Mouse (Mus musculus): ENCODE data around the gene Utp20. TPM values are rescaled to one million over a fixed set of nuclear protein-coding genes. Genes with fewer than 3 reads are reported as not detected.
"Not testable (repeated sequence)": the region's sequence is repeated elsewhere in the genome, so short reads cannot be mapped to it uniquely, and the experiment has no call there.

Gene Utp20
- polyA plus RNA-seq, 1 experiment from 2014 or later: 13.0 TPM

DNA sequence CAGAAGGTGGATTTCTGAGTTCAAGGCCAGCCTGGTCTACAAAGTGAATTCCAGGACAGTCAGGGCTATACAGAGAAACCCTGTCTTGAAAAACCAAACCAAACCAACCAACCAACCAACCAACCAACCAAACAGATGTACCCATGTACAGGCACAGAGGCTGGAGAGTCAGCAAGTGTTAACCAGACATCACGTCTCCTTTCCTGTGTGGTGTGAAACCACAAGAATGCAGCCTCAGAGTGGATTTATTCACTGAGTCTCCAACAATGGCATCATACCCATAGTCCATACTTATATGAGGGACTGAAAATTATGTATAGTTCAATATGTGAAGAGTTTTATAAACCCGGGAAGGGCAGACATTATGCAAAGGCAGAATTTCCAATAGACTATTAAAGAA, 43.5 kb downstream of the Utp20 start:
- ATAC-seq (ENCODE audit: insufficient number of reproducible peaks, low FRiP score, low TSS enrichment, low read depth); H3K9ac ChIP-seq; H3K4me3 ChIP-seq; H3K27ac ChIP-seq; H3K27me3 ChIP-seq; H3K4me1 ChIP-seq; H3K4me2 ChIP-seq; H3K9me3 ChIP-seq: not testable (repeated sequence)
- 69% methylated on average over 2 of the region's 2 CpGs for WGBS
- H3K36me3 ChIP-seq: peaks cover 48% of the 10 kb centered on the region

DNA sequence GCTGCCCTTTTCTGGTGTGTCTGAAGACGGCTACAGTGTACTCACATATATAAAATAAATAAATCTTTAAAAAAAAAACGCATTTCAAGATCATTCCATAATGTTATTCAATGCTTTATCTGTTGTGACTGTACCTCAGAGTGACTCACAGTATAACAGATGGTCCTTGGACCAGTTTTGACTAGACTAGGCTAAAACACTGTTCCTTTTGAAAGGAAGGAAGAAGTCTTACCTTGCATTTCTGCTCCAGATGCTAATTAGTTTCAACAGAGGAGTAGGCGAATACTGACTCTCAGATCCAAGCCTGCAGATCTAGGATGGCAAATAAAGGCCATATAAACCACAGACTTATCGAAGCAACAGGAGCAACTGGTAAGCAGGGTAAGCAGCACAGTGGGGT, 45.9 kb downstream of the Utp20 start:
- H3K9ac ChIP-seq: no peak overlapping the region
- no peak overlapping the region for H3K27ac ChIP-seq
- no peak overlapping the region for H3K4me2 ChIP-seq
- no peaks in the 10 kb centered on the region for H3K9me3 ChIP-seq
- H3K27me3 ChIP-seq: no peaks in the 10 kb centered on the region
- peaks cover 52% of the 10 kb centered on the region for H3K36me3 ChIP-seq
- H3K4me1 ChIP-seq: no peaks in the 10 kb centered on the region
- ATAC-seq (ENCODE audit: insufficient number of reproducible peaks, low FRiP score, low TSS enrichment, low read depth): no peak
- no peak overlapping the region for H3K4me3 ChIP-seq
- WGBS: 88% methylated on average over 4 of the region's 4 CpGs

DNA sequence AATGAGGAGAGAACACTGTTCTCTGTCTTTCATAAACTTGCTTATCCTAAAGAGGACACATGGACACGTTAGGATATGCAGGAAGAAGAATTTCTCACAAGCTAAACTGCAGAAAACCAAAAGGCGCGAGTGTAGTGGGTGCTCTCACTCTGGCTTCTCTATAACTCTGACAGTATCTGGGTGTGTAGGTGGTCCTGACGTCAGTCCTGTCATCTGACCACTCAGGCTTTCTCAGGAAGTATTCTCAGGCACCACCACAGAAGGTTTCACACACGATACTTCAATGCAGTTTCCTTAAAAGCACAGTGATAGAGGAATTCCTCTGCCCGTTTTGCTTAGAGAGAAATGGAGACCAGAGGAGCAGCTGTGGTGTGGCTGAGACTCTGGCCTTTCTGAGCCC, 50.4 kb downstream of the Utp20 start:
- H3K9me3 ChIP-seq: no peaks in the 10 kb centered on the region
- H3K27me3 ChIP-seq: no peaks in the 10 kb centered on the region
- no peak overlapping the region for H3K27ac ChIP-seq
- no peak overlapping the region for H3K4me3 ChIP-seq
- no peaks in the 10 kb centered on the region for H3K4me1 ChIP-seq
- H3K36me3 ChIP-seq: peaks cover 70% of the 10 kb centered on the region
- ATAC-seq (ENCODE audit: insufficient number of reproducible peaks, low FRiP score, low TSS enrichment, low read depth): no peak
- no peak overlapping the region for H3K4me2 ChIP-seq
- 88% methylated on average over 6 of the region's 6 CpGs for whole genome bisulfite sequencing
- H3K9ac ChIP-seq: no peak overlapping the region

DNA sequence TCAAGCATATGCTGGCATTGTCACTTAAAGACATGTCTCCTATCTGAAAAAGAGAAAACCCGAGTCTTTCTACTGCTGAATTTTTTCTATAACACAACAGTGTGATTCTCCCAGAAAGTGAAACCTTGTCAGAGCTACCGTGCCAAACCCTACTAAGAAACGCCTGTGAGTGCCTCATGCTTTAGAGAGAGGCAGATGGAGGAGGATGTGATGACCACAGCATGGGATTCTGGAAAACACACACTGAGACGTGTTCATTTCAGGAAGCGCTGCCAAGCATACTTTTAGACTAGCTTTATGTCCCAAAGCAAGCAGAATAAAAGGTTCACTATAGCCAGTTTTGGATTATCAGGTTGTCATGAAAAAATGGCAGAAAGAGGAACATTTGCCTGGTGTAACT, 53.6 kb downstream of the Utp20 start:
- ATAC-seq (ENCODE audit: insufficient number of reproducible peaks, low FRiP score, low TSS enrichment, low read depth); H3K27me3 ChIP-seq; H3K9me3 ChIP-seq; H3K4me1 ChIP-seq; H3K27ac ChIP-seq; H3K4me2 ChIP-seq; H3K9ac ChIP-seq; H3K4me3 ChIP-seq: not testable (repeated sequence)
- peaks cover 81% of the 10 kb centered on the region for H3K36me3 ChIP-seq
- WGBS: 82% methylated on average over 5 of the region's 5 CpGs

DNA sequence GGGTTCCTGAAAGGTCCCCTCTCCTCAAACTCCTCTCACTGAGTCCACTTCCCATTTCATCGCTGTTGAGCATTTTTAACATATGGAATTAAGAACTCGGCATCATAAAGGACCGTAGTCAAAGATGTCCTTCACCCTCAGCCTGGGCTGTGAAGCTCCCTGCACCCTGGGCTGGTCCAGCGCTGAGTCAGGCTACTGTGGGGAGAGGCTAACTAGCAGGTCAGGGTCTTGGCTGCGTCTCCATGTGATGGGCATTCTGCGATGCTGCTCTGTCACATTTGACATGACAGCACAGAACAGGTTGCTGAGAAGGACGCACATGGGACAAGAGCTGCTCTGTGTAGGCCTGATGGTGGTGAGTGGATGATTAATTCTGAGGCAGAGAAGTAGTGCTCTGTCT, 56.9 kb downstream of the Utp20 start:
- H3K36me3 ChIP-seq: peaks cover 85% of the 10 kb centered on the region
- no peak overlapping the region for H3K4me2 ChIP-seq
- H3K4me1 ChIP-seq: no peaks in the 10 kb centered on the region
- H3K9me3 ChIP-seq: no peaks in the 10 kb centered on the region
- 93% methylated on average over 7 of the region's 7 CpGs for WGBS
- no peaks in the 10 kb centered on the region for H3K27me3 ChIP-seq
- no peak overlapping the region for H3K4me3 ChIP-seq
- H3K9ac ChIP-seq: no peak overlapping the region
- H3K27ac ChIP-seq: no peak overlapping the region
- ATAC-seq (ENCODE audit: insufficient number of reproducible peaks, low FRiP score, low TSS enrichment, low read depth): no peak

DNA sequence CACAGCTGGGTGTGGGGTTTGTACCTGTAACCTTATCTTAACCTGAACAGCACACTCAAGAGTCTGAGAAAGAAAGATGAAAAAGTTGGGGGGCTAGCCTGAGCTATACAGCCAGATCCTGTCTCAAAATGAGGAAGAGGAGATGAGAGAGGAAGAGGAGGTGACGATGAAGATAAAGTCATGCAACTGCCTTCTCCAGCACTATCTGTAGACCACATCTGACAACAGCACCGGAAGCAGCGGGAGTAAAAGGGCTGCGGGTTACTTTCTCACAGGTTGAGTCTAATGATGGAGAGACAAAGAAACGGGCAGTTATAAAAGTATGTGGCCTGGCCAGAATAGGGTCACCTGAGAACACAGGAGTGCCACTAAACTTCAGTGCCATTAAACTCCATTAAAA, 57.6 kb downstream of the Utp20 start:
- no peak overlapping the region for H3K9ac ChIP-seq
- H3K4me1 ChIP-seq: no peaks in the 10 kb centered on the region
- H3K27me3 ChIP-seq: no peaks in the 10 kb centered on the region
- H3K9me3 ChIP-seq: no peaks in the 10 kb centered on the region
- 94% methylated on average over 5 of the region's 5 CpGs for WGBS
- H3K4me2 ChIP-seq: no peak overlapping the region
- no peak overlapping the region for H3K4me3 ChIP-seq
- no peak overlapping the region for H3K27ac ChIP-seq
- ATAC-seq (ENCODE audit: insufficient number of reproducible peaks, low FRiP score, low TSS enrichment, low read depth): no peak
- H3K36me3 ChIP-seq: peaks cover 86% of the 10 kb centered on the region

DNA sequence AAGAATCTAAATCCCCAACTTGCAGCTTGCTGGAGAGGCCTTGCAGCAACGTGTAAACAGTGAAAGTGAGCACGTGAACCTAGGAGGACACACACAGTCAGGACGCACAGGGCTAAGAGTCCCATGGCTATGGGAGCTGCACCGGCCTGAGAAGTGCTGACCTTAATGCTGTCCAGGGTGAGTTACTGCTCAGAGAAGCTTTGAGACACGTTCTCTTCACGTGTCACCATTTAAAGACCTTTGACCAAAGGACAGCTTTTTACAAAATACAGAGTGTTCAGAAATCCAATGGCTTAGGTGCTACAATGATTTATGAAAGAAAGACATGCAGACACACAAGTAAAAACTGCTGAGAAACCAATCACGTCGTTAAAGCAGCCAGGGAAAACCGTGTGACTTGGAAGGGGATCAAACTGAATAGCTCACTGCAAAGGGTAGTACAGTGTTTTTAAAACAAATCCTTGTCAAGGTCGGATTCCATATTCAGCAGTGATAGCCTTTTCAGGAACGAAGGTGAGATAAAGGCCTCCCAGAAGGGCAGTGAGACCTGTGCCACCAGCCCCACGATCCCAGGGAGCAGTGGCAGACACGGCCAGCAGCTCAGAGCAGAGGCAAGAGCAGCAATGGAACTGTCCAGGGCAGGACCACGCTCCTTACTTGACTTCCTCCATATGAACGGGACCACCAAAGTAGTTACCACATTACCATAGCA, 61.0 kb downstream of the Utp20 start:
- Histone ChIP-seq H3K36me3 (peaks cover 89% of the 10 kb centered on the region), H3K9ac (no peak overlapping the region), H3K27ac (no peak overlapping the region), H3K27me3 (no peaks in the 10 kb centered on the region), H3K4me3 (no peak overlapping the region), H3K4me1 (no peaks in the 10 kb centered on the region), H3K9me3 (no peaks in the 10 kb centered on the region), H3K4me2 (no peak overlapping the region)
- ATAC-seq (ENCODE audit: insufficient number of reproducible peaks, low FRiP score, low TSS enrichment, low read depth): no peak
- 84% methylated on average over 15 of the region's 15 CpGs for WGBS

DNA sequence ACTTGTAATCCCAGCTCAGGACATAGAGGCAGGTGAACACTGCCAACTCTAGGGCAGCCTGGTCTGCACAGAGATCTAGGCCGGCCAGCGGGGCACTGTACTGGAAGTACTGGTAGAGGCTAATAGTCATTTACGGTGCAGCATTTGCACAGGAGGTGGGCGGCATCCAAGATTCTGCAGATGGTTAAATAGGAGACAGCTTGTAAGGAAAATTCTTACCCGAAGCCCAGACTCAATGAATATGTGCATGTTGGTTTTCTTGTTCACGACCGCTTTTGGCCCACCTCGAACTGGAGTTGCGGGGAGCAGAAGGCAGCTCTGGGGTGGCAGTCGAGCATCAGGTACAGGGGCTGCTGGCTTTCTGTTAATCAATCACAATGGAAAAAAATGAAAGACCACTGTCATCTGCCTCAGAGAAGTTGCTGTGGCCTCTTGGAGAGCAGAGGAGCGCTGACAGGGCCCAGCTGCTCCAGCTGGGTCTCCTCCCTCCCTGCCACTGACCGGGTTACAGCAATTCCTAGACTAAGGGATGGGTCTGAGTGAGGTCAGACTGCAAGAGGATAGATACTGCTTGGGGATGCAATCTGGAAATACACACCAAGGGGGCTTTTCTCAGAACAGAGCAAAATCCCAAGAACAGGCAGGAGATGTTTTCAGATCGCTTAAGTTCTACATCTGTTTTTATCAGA, 64.9 kb downstream of the Utp20 start:
- ATAC-seq (ENCODE audit: insufficient number of reproducible peaks, low FRiP score, low TSS enrichment, low read depth): no peak
- Histone ChIP-seq H3K4me3 (no peak overlapping the region), H3K36me3 (peaks cover 92% of the 10 kb centered on the region), H3K4me1 (no peaks in the 10 kb centered on the region), H3K9me3 (no peaks in the 10 kb centered on the region), H3K27ac (no peak overlapping the region), H3K27me3 (no peaks in the 10 kb centered on the region), H3K4me2 (no peak overlapping the region), H3K9ac (no peak overlapping the region)
- WGBS: 92% methylated on average over 13 of the region's 13 CpGs

DNA sequence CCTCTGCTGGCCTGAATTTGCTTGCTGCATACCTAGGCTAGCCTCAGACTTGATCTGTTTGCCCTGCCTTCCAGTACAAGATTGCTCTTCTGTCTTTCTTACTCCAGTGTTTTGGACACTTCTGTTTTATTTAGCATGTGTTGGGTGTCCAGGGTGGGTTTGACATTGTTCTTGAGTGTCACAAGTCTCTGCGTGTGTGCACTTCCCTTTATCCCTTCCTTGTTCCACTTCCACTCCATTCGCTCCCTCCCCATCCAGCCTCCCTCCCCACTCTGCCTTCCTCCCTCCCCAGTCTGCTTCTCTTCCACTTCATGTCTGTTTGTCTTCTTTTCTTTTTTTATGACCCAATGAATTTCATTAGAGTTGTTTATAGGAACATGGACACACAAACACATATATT, 85.2 kb downstream of the Utp20 start:
- ATAC-seq (ENCODE audit: insufficient number of reproducible peaks, low FRiP score, low TSS enrichment, low read depth): no peak
- Histone ChIP-seq H3K9ac (no peak overlapping the region), H3K4me1 (no peaks in the 10 kb centered on the region), H3K36me3 (peaks cover 66% of the 10 kb centered on the region), H3K4me2 (no peak overlapping the region), H3K9me3 (no peaks in the 10 kb centered on the region), H3K4me3 (no peak overlapping the region), H3K27me3 (no peaks in the 10 kb centered on the region), H3K27ac (no peak overlapping the region)
- 85% methylated on average over 2 of the region's 2 CpGs for WGBS

DNA sequence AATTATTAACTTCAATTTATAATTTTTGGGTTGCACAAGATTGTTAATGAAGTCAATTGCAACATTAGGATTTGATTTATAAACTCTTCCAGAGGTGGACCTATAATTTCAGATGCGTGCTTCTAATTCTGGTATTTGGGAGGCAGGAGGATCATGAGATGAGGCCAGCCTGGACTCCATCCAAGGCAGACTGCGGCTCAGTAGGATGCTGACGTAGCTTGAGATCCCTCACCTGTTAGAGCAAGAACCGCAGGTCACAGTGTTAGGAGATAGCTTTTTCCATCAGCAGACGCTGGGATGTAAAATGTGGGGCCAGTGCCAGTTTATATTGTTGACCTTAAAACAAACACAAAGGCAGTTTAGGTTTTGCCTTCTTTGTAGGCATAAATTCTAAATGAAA, 85.8 kb downstream of the Utp20 start:
- no peak overlapping the region for H3K4me2 ChIP-seq
- no peak overlapping the region for H3K4me3 ChIP-seq
- H3K36me3 ChIP-seq: peaks cover 70% of the 10 kb centered on the region
- H3K4me1 ChIP-seq: no peaks in the 10 kb centered on the region
- no peaks in the 10 kb centered on the region for H3K27me3 ChIP-seq
- no peak overlapping the region for H3K9ac ChIP-seq
- H3K9me3 ChIP-seq: no peaks in the 10 kb centered on the region
- 83% methylated on average over 5 of the region's 5 CpGs for WGBS
- no peak for ATAC-seq (ENCODE audit: insufficient number of reproducible peaks, low FRiP score, low TSS enrichment, low read depth)
- H3K27ac ChIP-seq: no peak overlapping the region

DNA sequence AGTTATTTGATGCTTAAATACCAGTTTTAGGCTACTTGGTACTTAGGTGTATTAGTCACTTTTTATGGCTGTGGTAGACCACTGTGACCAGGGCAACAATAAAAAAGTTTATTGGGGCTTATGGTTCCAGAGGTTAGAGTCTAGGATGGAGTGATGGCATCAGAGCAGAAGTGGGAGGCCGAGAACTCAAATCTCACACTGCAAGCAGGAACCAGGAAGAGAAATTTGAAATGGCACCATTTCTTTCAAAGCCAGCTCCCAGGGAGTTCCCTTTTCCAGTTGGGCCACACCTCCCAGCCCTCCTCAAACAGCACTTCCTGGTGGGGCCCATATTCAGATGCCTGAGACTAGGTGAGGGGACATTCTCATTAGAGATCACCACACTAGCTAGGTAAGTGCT, 86.8 kb downstream of the Utp20 start:
- Histone ChIP-seq H3K4me3 (no peak overlapping the region), H3K4me2 (no peak overlapping the region), H3K4me1 (no peaks in the 10 kb centered on the region), H3K36me3 (peaks cover 65% of the 10 kb centered on the region), H3K27ac (no peak overlapping the region), H3K27me3 (no peaks in the 10 kb centered on the region), H3K9ac (no peak overlapping the region), H3K9me3 (no peaks in the 10 kb centered on the region)
- WGBS: 61% methylated on average over 1 of the region's 1 CpGs
- ATAC-seq (ENCODE audit: insufficient number of reproducible peaks, low FRiP score, low TSS enrichment, low read depth): no peak

DNA sequence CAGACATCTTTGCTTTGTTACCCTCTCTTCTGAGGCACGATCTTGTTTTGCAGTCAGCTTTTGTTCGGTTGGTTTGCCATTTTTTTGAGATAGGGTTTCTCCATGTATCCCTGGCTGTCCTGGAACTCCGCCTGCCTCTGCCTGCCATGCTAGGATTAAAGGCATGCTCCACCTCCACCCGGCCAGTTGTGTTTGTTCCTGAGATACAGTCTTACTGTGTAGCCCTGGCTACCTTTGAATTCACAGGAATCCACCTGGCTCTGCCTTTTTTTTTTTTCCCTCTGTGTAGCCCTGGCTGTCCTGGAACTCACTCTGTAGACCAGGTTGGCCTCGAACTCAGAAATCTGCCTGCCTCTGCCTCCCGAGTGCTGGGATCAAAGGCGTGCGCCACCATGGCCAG, 87.5 kb downstream of the Utp20 start:
- H3K36me3 ChIP-seq: peaks cover 58% of the 10 kb centered on the region
- WGBS: 95% methylated on average over 8 of the region's 8 CpGs
- not testable (repeated sequence) for H3K4me3 ChIP-seq; H3K27ac ChIP-seq; H3K4me1 ChIP-seq; H3K9ac ChIP-seq; H3K4me2 ChIP-seq; ATAC-seq (ENCODE audit: insufficient number of reproducible peaks, low FRiP score, low TSS enrichment, low read depth); H3K27me3 ChIP-seq; H3K9me3 ChIP-seq

DNA sequence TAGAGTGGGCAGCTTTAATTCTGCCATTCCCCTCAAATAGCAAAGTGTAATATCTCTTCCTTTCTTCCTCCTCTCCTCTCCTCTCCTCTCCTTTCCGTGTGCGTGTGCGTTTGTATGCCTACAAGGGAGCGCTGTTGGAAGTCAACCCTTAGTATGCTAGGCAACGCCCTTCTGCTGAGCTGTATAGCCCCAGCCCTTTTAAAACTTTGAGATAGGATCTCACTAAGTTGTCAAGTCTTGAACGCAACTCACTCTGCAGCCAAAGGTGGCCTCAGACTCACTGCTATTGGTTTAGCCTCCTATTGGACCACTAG, 94.3 kb downstream of the Utp20 start:
- Histone ChIP-seq H3K27me3 (no peaks in the 10 kb centered on the region), H3K4me2 (peak overlapping the region; percentile 81), H3K27ac (peak overlapping the region; percentile 91; the same call in 1 of the 2 replicates), H3K4me3 (peak overlapping the region; percentile 75), H3K36me3 (peaks cover 16% of the 10 kb centered on the region), H3K9me3 (no peaks in the 10 kb centered on the region), H3K9ac (peak overlapping the region; percentile 96), H3K4me1 (peaks cover 13% of the 10 kb centered on the region)
- 12% methylated on average over 6 of the region's 6 CpGs for WGBS
- no peak for ATAC-seq (ENCODE audit: insufficient number of reproducible peaks, low FRiP score, low TSS enrichment, low read depth)

Measured in limb, embryonic 15.5 days (tissue).